Mouse (Mus musculus): ENCODE measurements around the gene Tfr2.

Tfr2 gene

GRCm38 (mm10) chr5:137569665-137570064 lies at the start of gene Tfr2:
TSS of gene Tfr2 (plus strand) at chr5:137569840.
- ATAC-seq (ENCODE audit: insufficient number of reproducible peaks, low FRiP score, low TSS enrichment): no peak

- ATAC-seq (ENCODE audit: insufficient number of reproducible peaks, low FRiP score, low TSS enrichment): no peak
Measured at GRCm38 (mm10) chr5:137521861-137522260, 47.8 kb upstream of the Tfr2 start.

- no peak for ATAC-seq (ENCODE audit: insufficient number of reproducible peaks, low FRiP score, low TSS enrichment)
Measured at GRCm38 (mm10) chr5:137522711-137523110, 46.9 kb upstream of the Tfr2 start.

- ATAC-seq (ENCODE audit: insufficient number of reproducible peaks, low FRiP score, low TSS enrichment): no peak
Measured at GRCm38 (mm10) chr5:137523396-137524250, 46.0 kb upstream of the Tfr2 start.

GRCm38 (mm10) chr5:137524251-137524515 lies 45.5 kb upstream of the Tfr2 start:
- no peak for ATAC-seq (ENCODE audit: insufficient number of reproducible peaks, low FRiP score, low TSS enrichment)

GRCm38 (mm10) chr5:137524671-137525070 lies 45.0 kb upstream of the Tfr2 start:
- no peak for ATAC-seq (ENCODE audit: insufficient number of reproducible peaks, low FRiP score, low TSS enrichment)

- ATAC-seq (ENCODE audit: insufficient number of reproducible peaks, low FRiP score, low TSS enrichment): no peak
Measured at GRCm38 (mm10) chr5:137525511-137525910, 44.1 kb upstream of the Tfr2 start.

GRCm38 (mm10) chr5:137526192-137526936 lies 43.3 kb upstream of the Tfr2 start:
- no peak for ATAC-seq (ENCODE audit: insufficient number of reproducible peaks, low FRiP score, low TSS enrichment)

- ATAC-seq (ENCODE audit: insufficient number of reproducible peaks, low FRiP score, low TSS enrichment): no peak
Measured at GRCm38 (mm10) chr5:137527413-137527812, 42.2 kb upstream of the Tfr2 start.

- no peak for ATAC-seq (ENCODE audit: insufficient number of reproducible peaks, low FRiP score, low TSS enrichment)
Measured at GRCm38 (mm10) chr5:137528247-137528968, 41.2 kb upstream of the Tfr2 start.

- no peak for ATAC-seq (ENCODE audit: insufficient number of reproducible peaks, low FRiP score, low TSS enrichment)
Measured at GRCm38 (mm10) chr5:137529221-137529995, 40.2 kb upstream of the Tfr2 start.

- no peak for ATAC-seq (ENCODE audit: insufficient number of reproducible peaks, low FRiP score, low TSS enrichment)
Measured at GRCm38 (mm10) chr5:137530075-137530474, 39.6 kb upstream of the Tfr2 start.

- no peak for ATAC-seq (ENCODE audit: insufficient number of reproducible peaks, low FRiP score, low TSS enrichment)
Measured at GRCm38 (mm10) chr5:137530588-137531413, 38.8 kb upstream of the Tfr2 start.

- ATAC-seq (ENCODE audit: insufficient number of reproducible peaks, low FRiP score, low TSS enrichment): no peak
Measured at GRCm38 (mm10) chr5:137531414-137532130, 38.1 kb upstream of the Tfr2 start.

GRCm38 (mm10) chr5:137532131-137532807 lies 37.4 kb upstream of the Tfr2 start:
- no peak for ATAC-seq (ENCODE audit: insufficient number of reproducible peaks, low FRiP score, low TSS enrichment)

- peak; percentile 16; the same call in 1 of the 2 replicates for ATAC-seq (ENCODE audit: insufficient number of reproducible peaks, low FRiP score, low TSS enrichment)
Measured at GRCm38 (mm10) chr5:137532808-137533116, 36.9 kb upstream of the Tfr2 start.

GRCm38 (mm10) chr5:137533117-137533827 lies 36.4 kb upstream of the Tfr2 start, which contains the start of the genes Epo and Gnb2:
TSS of gene Epo (minus strand) at chr5:137533242.
TSS of gene Gnb2 (minus strand) at chr5:137533510.
- peak; percentile 74 for ATAC-seq (ENCODE audit: insufficient number of reproducible peaks, low FRiP score, low TSS enrichment)

GRCm38 (mm10) chr5:137534762-137535161 lies 34.9 kb upstream of the Tfr2 start:
- no peak for ATAC-seq (ENCODE audit: insufficient number of reproducible peaks, low FRiP score, low TSS enrichment)
